ENCODE assay signal across 9 mouse cellular contexts in the genomic region with DNA sequence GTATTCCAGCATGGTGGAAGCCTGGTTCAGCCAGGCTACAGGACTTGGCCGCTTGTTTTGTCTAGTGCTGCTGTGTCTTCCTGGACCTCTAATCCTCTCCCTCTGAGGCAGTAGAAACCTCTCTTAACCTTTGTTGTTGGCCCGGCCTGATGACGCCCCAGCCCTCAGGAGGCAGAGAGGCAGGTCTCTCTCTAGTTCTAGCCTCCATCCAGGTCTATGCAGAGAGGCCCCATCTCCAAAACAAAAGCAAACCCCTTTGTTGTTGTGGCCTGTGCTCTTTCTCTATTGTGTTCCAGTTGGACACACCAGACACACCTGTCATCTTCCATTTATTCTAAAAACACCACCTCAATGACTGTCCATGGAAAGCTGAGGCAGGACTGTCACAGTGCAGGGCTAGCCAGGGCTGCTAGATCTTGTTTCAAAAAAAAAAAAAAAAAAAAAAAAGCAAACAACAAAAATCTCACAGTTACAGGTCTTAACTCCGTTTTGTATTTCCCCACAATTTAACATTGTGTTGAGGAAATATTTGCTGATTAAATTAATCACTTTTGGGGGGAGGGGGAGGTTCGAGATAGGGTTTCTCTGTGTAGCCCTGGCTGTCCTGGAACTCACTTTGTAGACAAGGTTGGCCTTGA. TPM values are rescaled to one million over a fixed set of nuclear protein-coding genes. Genes with fewer than 3 reads are reported as not detected.
DNase-seq lines count a peak whose midpoint lies in the region; ATAC-seq and TF ChIP-seq lines count a peak whose summit lies in the region.
"Had no signal": no experiment of that assay in that cellular context is flagged by ENCODE, and none has a peak within 500 bp of the region (broad histone marks: within the 10 kb centered on the region; RNA-seq: fewer than 3 reads in every experiment).

No protein-coding gene starts in this region.

- no peaks in the 10 kb centered on the region for H3K27me3 ChIP-seq in forebrain, embryonic 12.5 days
- H3K27me3 ChIP-seq in liver, embryonic 14.5 days (ENCODE audit: control insufficient read depth, insufficient read depth, low read length): no peaks in the 10 kb centered on the region
- H3K27me3 ChIP-seq in cerebellum, adult 2 months (ENCODE audit: control insufficient read depth, insufficient read depth, low read length): no peaks in the 10 kb centered on the region

- no peak overlapping the region for H3K27ac ChIP-seq in forebrain, embryonic 12.5 days
- no peak overlapping the region for H3K27ac ChIP-seq in liver, embryonic 14.5 days
- H3K27ac ChIP-seq in cerebellum, adult 2 months (ENCODE audit: insufficient read depth, low read length): no peak overlapping the region

- DNase-seq in adrenal gland, postnatal 10 days: peak; percentile 2
- no peak for DNase-seq in adrenal gland, postnatal 25 days
- peak; percentile 17 for DNase-seq in 3T3-L1 (ENCODE audit: low read depth, low spot score)
- no peak for DNase-seq in liver, embryonic 14.5 days (ENCODE audit: low read depth in 3 of 3, low spot score in 3 of 3)
- no peak for DNase-seq in layer of hippocampus, adult 18-20 months (ENCODE audit: low spot score in 2 of 2)
- DNase-seq in spleen, adult 18-20 months: no peak
- DNase-seq in cerebellum, adult 2 months: no peak

- no peak for TF ChIP-seq EP300 in liver, embryonic 14.5 days (IDR thresholded peaks at IDR 0.05; ENCODE audit: low read depth)

- no peak for ATAC-seq in forebrain, embryonic 12.5 days (ENCODE audit: low FRiP score)
- ATAC-seq in liver, embryonic 14.5 days (ENCODE audit: insufficient read depth): no peak

- H3K4me3 ChIP-seq in forebrain, embryonic 12.5 days (replicated peaks): peak overlapping the region; percentile 98
- H3K4me3 ChIP-seq in liver, embryonic 14.5 days (ENCODE audit: insufficient read depth in 1 of 2, low read depth in 2 of 2, low read length in 2 of 2): peak overlapping the region; percentile 83 to 88
- H3K4me3 ChIP-seq in cerebellum, adult 2 months (replicated peaks; ENCODE audit: insufficient read depth, low read depth, low read length): no peak overlapping the region

- peak overlapping the region; percentile 94 for H3K9ac ChIP-seq in forebrain, embryonic 12.5 days
- H3K9ac ChIP-seq in liver, embryonic 14.5 days (replicated peaks): peak overlapping the region; percentile 88

- no peaks in the 10 kb centered on the region for H3K9me3 ChIP-seq in forebrain, embryonic 12.5 days
- no peaks in the 10 kb centered on the region for H3K9me3 ChIP-seq in liver, embryonic 14.5 days (ENCODE audit: control insufficient read depth, low read length)

- no peak for TF ChIP-seq POLR2A in cerebellum, adult 2 months (IDR thresholded peaks at IDR 0.05; ENCODE audit: borderline replicate concordance, insufficient read depth, low read length)

- H3K4me2 ChIP-seq in forebrain, embryonic 12.5 days: peak overlapping the region; percentile 91
- H3K4me2 ChIP-seq in liver, embryonic 14.5 days (ENCODE audit: low read depth): peak overlapping the region; percentile 91

- peaks cover 9% of the 10 kb centered on the region; the same call in 1 of the 2 replicates for H3K36me3 ChIP-seq in forebrain, embryonic 12.5 days (replicated peaks)
- peaks cover 23% of the 10 kb centered on the region for H3K36me3 ChIP-seq in liver, embryonic 14.5 days (replicated peaks; ENCODE audit: control insufficient read depth, insufficient read depth, low read depth)

- TF ChIP-seq CTCF in liver, embryonic 14.5 days (IDR thresholded peaks at IDR 0.05; ENCODE audit: low read depth): no peak
- TF ChIP-seq CTCF in cerebellum, adult 2 months (IDR thresholded peaks at IDR 0.05; ENCODE audit: borderline replicate concordance, insufficient read depth, low read depth, low read length): no peak

- peaks cover 36% of the 10 kb centered on the region for H3K4me1 ChIP-seq in forebrain, embryonic 12.5 days
- H3K4me1 ChIP-seq in liver, embryonic 14.5 days (replicated peaks; ENCODE audit: control insufficient read depth in 2 of 2, insufficient read depth in 2 of 2, low read length in 1 of 2): peaks cover 12 to 16% of the 10 kb centered on the region in 2 experiments
- 0 out of 2 replicates have a peak, but pooled peaks cover 6% of the 10 kb centered on the region for H3K4me1 ChIP-seq in cerebellum, adult 2 months (ENCODE audit: control insufficient read depth, insufficient read depth, low read length)

- 19% methylated on average over 5 of the region's 5 CpGs for WGBS in forebrain, embryonic 12.5 days
- WGBS in liver, embryonic 14.5 days (ENCODE audit: insufficient replicate concordance): 6% methylated on average over 5 of the region's 5 CpGs
- WGBS in cerebellum, adult 2 months: 16% methylated on average over 5 of the region's 5 CpGs

RNA-seq across cellular contexts. Expression of gene Ticrr, which starts 1.4 kb away (rescaled TPM):
- total RNA-seq in adrenal gland, postnatal 10 days (2021): 1 to 10 TPM; 2.3 to 3.7 TPM
- 0.90 and 1.1 TPM in 2 replicates for total RNA-seq in adrenal gland, postnatal 25 days (2021)
- 15.5 and 16.4 TPM in 2 replicates for polyA plus RNA-seq in forebrain, embryonic 12.5 days (2016; fragmentation: Nextera tagmentation; extraction: Ambion mirVana)
- 3.4 and 3.6 TPM in 2 replicates for polyA plus RNA-seq in liver, embryonic 14.5 days (2012; rRNA removed)
- polyA plus RNA-seq in liver, embryonic 14.5 days (2014; fragmentation: Nextera tagmentation; extraction: Ambion mirVana): 6.0 and 6.9 TPM in 2 replicates
- total RNA-seq in layer of hippocampus, adult 18-20 months (2021): not detected
- polyA plus RNA-seq in cerebellum, adult 2 months (2012; rRNA removed): 0.05 and 0.10 TPM in 2 replicates

RNA-seq across cellular contexts. Expression of gene Rhcg, which starts 43.9 kb away (rescaled TPM):
- under 1 TPM; 0.66 to 0.91 TPM for total RNA-seq in adrenal gland, postnatal 10 days (2021)
- total RNA-seq in adrenal gland, postnatal 25 days (2021): 14.6 and 14.9 TPM in 2 replicates
- polyA plus RNA-seq in forebrain, embryonic 12.5 days (2016; fragmentation: Nextera tagmentation; extraction: Ambion mirVana): 7.1 and 8.5 TPM in 2 replicates
- polyA plus RNA-seq in liver, embryonic 14.5 days (2012; rRNA removed): 0.03 TPM in 2 replicates
- polyA plus RNA-seq in liver, embryonic 14.5 days (2014; fragmentation: Nextera tagmentation; extraction: Ambion mirVana): not detected in 2 replicates
- 1 to 10 TPM in 1 of 2 experiments, under 1 TPM in 1; 0.82 to 1.8 TPM for total RNA-seq in layer of hippocampus, adult 18-20 months (2021)
- 0.13 and 0.19 TPM in 2 replicates for polyA plus RNA-seq in cerebellum, adult 2 months (2012; rRNA removed)
- total RNA-seq: gastrocnemius, postnatal 4 days had no signal

RNA-seq across cellular contexts. Expression of gene Kif7, which starts 54.1 kb away (rescaled TPM):
- total RNA-seq in adrenal gland, postnatal 10 days (2021): 1 to 10 TPM; 4.9 to 5.7 TPM
- 4.5 and 4.6 TPM in 2 replicates for total RNA-seq in adrenal gland, postnatal 25 days (2021)
- 7.0 and 7.7 TPM in 2 replicates for polyA plus RNA-seq in forebrain, embryonic 12.5 days (2016; fragmentation: Nextera tagmentation; extraction: Ambion mirVana)
- 0.23 and 0.56 TPM in 2 replicates for polyA plus RNA-seq in liver, embryonic 14.5 days (2012; rRNA removed)
- 0.14 and 0.15 TPM in 2 replicates for polyA plus RNA-seq in liver, embryonic 14.5 days (2014; fragmentation: Nextera tagmentation; extraction: Ambion mirVana)
- 1 to 10 TPM; 1.5 TPM for total RNA-seq in layer of hippocampus, adult 18-20 months (2021)
- 1.4 TPM in 2 replicates for polyA plus RNA-seq in cerebellum, adult 2 months (2012; rRNA removed)

Comparison
In these comparisons a context has a peak if more than half of its experiments do, and no peak if none do; other contexts are left out.
1. DNase-seq: peak in adrenal gland, postnatal 10 days (single experiment) and 3T3-L1 (single experiment); none in adrenal gland, postnatal 25 days (single experiment), liver, embryonic 14.5 days (0 of 3), layer of hippocampus, adult 18-20 months (0 of 2), spleen, adult 18-20 months (0 of 2) and cerebellum, adult 2 months (0 of 2).